Mouse (Mus musculus) right cerebral cortex, postnatal 14 days (tissue): ENCODE results near the gene Arhgef17.

Experiments
- DNase-seq: peaks from one replicate; pipeline ENCODE4 v3.0.0; 2022

Arhgef17 gene

DNA sequence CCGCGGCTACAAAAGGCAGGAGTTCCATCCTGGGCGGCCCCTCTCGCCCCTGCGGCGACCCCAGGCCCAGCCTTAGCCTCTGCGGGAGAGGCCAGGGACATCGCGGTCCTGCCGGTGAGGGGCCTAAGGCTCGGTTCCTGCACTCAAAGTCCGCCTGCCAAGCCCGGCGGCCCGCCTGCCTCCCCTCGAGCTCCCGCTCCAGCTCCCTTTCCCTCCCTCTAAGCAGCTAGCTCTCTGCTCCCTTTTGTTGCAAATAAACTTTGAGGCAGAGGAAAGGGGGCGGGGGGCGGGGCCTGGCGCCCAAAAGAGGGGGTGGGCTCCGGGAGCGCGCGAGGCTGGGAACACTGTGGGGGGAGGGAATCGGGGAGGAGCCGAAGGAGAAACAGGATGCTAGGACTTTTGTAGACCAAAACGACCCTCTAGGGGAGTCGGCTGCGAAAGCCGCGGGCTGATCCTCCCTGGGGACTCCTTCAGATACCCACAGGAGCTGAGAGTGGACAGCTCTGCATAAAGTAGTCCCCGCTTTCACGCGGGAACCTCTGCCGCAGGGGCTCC lies at the start of gene Arhgef17:
TSS of gene Arhgef17 (minus strand) at position 182 of the 555 bp plus-strand sequence.
- DNase-seq, result no peak

DNA sequence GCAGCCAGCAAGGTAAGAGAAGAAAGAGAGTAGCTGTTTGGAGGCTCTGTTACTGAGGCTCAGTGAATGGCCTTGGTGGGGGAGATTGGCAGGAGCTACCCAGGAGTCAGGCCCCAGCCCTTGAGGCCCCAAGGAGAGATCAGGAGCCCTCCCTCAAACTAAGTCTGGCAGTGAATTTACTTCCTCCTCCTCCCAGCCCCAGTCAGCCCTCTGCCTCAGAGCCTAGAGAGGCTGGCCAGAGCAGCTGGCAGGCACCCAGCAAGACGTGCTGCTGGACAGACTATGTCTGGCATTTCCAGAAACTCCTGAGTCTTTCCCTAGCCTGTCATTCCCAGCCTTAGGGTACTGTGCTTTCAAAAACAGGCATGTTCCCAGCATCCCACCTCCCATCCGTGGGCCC lies 47.3 kb upstream of the Arhgef17 start:
- DNase-seq, result peak; percentile 59

DNA sequence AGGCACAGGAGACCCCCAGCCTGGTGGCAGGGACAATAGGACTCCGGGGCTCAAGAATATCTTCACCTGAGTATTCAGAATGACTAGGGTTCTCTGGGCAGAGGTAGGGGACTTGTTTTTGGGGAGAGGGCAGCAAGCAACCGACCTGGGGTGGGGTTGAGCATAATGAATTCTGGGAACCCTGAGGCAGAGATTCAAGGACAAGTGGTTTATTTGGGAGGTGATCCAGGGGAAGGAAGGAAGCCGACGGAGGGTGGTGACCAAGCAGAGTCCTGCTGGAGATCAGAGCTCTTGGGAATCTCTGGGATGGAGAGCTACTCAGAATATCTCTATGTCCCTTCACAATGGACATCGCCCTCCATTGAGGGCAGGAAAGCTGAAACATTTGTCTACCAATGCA lies 46.3 kb upstream of the Arhgef17 start:
- DNase-seq, result no peak

DNA sequence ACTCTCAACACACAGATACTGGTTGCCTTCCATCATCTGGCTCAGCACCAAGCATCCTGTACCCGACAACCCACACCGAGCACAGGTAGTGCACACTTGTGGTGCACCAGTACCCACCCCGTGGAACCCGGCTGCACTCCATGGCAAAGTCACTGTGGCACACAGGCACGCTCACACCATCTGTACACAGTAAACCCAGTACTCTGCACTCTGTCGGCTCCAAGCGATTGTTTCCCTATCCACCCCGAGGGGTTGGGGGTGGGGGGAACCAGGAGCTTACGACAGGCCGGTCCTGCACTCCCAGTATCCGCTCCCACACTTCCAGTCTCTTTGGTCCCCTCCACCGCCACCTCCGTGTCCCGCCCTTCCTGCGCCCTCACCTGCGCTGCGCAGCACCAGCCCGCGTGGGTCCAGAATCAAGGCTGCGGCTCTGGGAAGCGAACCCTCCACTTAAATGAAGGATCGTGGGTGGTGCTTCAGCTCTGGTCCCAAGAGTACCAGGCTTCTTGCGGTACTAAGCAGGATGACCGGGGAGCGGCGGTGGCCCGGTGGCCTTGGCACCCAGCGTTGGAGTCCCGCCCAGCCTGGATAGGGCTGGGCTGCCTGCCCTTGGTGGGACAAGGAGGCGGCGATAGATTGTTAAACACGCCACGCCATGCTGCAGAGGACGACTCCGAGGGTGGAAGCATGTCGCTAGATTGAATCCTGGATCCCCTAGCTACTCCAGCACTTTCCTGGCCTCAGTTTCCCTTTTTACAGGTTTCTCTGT lies 42.4 kb upstream of the Arhgef17 start, which contains the start of gene P2ry6:
TSS of gene P2ry6 (minus strand) at position 515 of the 769 bp plus-strand sequence.
- peak; percentile 21 for DNase-seq

DNA sequence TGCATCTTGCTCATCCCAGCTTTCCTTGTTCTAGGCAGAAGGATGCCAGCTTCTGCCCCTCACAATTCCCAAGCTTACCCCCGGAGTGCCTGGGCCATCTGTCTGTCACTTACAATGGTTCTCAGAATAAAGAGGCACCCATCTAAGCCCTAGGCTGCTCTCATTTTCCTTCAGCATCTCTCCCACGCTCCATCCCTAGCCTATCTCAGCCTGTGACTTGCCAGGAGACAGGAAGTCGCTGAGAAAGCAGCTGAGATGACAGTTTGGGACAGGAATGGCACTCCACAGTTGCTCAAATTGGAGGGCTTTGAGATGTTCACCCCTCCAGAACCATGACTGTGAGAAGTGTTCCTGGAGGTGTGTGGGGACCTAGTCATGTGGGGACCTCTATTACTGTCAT lies 41.0 kb upstream of the Arhgef17 start:
- DNase-seq, result no peak

DNA sequence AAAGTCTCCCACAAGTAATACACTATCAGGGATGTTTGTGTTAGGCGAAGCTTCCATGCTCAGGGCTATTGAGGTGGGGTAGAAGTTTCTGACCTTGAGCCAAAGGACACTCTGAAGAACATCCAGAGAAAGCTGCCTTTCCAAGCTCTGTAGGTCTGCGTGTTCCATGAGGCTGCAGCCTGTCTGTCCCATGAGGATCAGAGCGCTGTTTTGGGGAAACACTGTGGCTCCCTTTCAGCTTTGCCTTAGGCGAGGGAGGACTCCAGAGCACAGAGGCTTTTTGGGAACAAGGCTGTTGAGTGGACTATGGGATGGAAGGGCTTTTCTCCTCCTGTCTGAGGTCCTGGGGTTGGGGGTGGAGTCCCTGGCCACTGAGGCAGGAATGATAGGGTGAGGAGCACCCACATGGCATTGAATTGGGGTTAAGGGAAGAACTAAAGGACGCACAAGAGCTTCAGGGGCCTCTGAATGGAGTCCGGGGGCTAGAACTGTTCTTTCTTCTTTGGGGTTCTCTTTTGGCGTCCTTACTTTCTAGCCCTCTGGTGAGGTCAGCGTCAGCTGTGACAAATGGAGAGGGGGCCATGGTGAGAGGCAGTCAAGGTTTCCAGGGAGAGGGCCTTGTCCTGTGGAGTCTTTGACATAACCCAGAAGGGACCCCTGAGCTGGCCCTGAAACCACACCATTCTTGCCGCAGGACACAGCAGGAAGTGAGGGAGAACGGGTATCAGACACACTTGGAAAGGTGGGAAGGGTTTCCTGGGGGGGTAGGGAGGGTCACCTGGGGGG lies 37.2 kb upstream of the Arhgef17 start:
- DNase-seq, result no peak

DNA sequence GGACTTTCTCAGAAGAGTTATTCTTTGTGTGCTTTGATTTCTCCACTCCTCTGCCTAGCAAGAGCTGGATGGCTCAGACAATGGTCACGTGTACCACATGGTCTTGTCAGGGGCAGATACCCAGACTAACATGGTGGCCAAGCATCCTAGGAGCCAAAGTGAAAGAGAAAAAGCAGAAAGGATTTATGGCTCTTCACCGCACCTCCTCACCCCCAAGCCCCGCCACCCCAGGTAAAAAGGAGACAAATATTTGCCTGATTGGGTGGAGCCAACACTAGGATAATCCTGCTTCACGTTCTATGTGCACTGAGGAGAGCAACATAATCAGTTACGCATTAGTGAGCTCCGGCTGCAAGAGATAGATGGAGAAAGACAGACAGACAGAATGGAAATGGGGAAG lies 36.5 kb upstream of the Arhgef17 start:
- DNase-seq, result no peak

DNA sequence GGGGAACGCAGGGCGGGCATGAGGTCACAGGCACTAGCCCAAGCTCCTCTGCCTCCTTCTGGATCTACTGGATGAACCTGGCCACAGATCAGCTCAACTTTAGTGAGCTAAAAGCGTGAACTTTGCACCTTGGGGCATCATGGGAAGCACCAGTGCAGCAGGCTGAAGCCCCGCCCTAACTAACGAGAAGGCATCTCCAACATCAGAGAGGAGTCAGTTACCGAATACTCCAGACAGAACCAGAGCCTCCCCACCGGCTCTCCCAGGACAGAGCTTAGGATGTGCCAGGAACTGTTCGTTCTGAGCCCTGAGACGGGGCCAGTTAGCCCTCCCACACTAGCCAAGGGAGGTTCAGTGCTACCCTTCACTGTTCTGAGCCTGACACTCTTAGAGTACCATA lies 35.9 kb upstream of the Arhgef17 start:
- no peak for DNase-seq

DNA sequence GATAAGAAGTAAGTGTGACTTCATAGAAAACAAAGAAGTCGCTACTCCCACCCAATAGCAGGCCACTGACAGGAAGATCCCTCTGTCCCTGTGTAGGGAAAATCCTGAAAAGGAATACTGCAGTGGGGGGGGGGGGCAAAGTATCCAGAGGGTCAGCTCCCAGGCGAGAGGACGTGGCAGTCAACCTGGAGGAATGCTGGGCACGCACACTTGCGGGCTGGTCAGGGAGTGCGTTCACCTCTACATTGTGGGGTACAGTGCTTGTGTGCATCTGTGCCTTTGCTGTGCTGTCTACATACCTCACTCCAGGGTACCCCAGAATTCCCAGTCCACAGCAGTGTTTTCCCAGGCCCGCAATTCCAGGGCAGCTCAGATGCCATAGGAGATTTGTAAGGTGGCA lies 34.1 kb upstream of the Arhgef17 start:
- DNase-seq, result no peak

DNA sequence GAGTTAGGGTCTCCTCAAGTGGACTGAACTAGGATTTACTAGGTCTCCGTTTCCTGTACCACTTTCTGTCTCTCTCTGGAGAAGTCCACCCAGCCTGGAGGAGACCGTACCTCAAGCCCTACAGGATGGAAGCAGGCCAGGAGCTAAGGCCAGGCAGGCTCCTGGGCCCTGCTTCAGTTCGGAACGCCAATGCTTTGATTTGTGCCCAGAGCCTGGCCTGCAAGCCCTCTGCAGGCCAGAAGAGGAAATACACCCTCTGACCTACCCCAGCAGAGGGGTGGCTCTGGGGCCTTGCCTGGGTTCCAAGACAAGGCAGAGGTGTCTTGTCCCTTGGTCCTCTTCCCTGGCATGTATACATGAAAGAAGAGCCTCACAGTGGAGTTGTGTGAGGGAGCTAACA lies 33.2 kb upstream of the Arhgef17 start:
- no peak for DNase-seq

DNA sequence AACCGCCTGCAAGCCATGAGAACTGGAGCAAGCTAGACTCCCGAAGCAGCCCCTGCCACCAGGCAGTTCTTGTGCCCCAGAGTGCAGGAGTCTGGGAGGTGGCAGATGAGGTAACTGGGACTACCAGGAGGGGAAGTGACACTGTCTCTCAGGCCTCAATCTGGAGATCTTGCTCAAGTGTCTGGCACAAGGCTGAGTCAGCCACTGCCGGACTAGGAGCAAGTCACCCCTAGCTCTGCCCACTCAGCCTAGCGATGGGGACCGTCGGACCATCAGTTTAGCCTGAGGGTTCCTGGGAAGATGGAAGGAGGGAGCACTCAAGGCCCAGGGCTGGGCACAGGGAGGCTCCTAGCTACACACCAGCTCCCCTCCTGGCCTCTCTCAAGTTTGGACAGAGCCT lies 32.3 kb upstream of the Arhgef17 start:
- no peak for DNase-seq

DNA sequence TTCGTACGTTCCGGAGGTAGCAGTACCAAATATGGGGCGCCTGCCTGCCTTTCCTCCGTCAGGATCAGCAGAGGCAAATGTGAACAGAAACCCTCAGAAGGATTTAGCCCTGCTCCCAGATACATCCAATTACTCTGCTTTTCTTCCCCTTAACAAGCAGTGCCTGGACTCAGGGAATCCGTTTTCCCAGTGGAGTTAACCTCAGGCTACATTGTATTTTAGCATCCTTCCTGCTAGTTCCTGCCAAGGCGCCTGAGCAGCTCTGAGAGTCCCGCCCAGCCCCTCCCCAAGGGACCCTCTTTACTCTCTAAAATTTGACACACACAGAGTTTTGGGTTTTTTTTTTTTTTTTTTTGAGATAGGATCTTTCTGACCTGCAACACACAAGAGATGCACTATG lies 31.5 kb upstream of the Arhgef17 start:
- no peak for DNase-seq

DNA sequence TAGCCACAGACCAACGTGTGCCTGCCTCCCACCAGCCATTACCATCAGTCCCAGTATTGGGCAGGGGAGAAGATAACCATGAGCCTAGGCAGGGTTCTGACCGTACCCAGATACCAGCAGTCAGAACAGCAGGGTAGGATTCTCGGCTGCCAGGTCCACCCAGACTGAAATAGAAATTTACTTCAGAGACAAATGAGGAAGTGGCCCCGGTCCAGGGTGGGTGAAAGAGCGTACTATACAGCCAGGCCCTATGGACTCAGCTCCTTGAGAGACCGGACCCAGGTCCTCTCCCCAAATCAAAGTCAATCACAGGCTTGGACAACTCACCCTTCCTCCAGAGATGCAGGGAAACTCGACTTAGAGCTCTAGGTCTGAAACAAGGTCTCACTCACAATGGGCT lies 29.2 kb upstream of the Arhgef17 start:
- no peak for DNase-seq

DNA sequence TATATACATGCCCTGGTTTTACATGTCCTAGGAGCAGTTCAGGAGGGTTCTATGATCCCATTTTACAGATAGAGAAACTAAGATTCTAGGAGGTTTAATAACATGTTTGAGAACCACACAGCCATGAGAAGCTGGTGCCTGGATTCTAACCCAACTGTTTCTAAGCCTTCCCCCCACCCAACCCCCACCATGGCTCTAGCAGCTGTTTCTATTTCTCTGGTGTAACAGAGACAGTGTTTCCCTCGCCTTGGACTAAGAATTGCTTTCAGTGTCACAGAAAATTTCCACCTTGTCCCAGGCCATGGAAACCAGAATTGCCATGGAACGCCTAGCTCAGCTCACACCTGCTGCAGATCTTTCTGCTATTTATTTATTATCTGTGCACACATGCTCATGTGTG lies 28.6 kb upstream of the Arhgef17 start:
- no peak for DNase-seq

DNA sequence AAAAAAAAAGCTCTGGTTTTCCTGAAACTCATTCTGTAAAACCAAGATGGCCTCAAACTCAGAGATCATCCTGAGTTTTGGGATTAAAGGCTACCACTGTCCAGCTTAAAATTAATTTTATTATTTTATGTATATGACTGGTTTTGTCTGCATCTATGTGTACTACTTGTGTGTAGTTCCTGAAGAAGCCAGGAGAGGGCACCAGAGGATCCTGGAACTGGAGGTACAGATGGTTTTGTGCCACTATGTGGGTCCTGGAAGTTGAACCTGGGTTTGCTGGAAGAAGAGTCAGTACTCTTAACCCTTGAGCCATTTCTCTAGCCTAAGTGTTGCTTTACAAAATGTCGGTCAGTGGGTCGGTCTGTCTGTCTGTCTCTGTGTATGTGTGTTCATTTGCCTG lies 26.5 kb upstream of the Arhgef17 start:
- DNase-seq, result peak; percentile 44

DNA sequence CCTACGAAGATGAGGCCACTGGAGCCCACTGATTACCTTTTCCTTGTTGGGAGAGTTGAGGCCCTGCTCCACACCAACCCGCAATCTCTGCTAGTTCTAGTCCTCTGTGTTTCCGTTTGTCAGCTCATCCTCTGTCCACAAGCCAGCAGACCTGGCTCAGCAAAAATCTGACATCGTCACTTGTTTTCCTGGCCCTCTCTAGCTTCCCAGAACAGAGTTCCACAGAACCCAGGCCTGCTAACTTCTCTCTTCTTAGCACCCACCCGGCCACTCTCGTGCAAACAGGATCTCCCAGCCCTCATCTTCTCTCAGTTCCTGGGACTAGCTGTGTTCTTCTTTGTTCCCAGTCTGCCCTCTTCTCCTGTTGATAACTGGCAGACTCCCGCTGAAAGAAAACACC lies 20.8 kb upstream of the Arhgef17 start:
- DNase-seq, result no peak

DNA sequence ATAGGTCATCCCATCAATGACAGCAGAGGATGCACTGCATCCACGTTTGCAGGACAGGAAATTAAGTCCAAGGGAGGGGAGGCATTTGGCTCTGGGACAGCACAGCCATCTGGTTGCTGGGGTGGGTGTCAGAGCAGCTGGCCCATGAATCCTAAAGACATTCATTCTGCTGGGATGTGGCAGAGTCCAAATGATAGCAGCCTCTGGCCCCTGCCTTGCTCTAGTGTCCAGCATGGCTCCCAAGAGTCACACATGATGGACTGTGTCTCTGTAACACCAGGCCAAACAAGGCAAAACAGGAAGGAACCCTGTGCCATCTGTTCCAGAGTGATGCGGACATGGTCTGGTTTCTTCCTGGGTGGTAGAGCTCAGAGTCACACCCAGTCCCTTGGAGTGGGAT lies 20.0 kb upstream of the Arhgef17 start:
- no peak for DNase-seq

DNA sequence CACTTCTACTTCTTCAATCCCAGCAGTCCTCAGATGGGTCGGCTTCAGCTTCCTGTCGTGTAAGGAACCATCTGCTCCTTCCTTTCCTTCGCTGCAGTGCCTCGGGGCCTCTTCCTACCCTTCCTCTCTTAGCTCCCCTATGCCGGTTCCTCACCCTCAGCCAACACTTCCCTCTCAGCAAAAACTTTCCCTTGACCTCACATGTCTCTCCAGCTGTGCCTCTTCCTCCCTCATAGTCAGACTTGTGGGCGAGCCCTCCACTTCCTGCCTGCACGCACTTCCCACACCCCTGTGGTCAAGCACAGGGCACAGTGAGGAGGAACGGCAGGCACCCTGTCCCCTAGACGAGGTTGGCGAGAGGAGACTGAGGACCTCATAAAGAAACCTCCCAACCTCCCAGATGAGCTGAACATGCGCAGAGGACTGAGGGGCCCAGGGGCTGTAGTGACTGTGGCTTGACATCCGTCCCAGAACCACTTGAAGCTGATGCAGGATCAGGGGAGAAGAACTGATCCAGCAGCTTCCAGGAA lies 18.6 kb upstream of the Arhgef17 start:
- no peak for DNase-seq

DNA sequence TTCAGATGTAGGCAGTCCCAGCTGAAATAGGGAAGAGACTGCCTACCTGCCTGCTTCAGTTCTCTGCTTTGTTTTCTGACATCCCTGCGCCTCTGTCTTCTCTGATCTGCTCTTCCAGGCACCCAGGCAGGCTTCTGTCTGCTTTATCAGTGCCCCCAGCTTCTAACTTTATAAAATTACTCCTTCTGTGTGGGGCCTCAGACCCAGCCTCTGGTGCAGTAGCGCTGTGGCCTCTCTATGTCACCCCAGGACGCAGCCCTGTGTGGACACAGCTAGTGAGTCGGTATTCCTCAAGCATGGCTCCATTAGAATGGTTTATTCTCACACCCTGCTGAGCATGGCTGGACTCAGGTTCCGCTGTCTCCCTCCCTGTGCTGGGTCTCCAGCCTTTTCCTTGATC lies 18.1 kb upstream of the Arhgef17 start:
- DNase-seq, result no peak

DNA sequence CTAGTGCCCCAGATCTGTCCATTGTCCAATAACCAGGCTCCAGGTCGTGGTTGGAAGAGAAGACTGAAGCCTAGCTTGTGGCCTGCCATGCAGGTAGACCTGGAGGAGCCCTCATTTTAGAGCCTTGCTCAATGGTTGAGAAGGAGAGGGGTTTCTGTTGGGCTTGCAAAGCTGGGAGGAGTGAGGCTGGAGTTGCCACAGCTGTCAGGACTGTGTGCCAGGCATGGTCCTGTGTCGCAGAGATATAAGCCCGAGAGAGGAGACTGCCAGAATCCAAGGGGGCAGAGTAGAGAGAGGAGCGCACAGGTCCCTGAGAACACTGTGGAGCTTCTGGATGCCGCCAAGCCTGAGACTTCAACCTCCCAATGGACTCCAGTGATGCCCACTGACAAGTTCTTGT lies 12.8 kb upstream of the Arhgef17 start:
- no peak for DNase-seq

DNA sequence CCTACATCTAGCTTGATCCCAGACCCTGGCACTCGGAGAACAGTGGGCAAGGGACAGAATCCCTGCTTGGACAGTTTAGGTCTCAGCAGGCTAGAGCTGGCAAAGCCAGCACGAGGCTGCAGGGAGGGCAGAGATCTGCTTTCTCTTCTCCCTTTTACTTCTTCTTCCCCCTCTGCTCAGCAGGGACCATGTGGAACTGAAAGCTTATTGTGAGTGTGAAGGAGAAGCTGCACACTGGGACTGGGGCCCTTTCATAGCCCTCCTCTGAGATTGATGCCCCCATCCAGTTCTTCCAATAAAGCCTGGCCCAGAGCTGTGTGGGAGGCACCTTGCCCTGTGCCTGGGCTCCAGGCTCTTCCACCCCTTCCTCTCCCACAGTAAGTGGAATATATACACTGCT lies 12.4 kb upstream of the Arhgef17 start:
- DNase-seq, result no peak

DNA sequence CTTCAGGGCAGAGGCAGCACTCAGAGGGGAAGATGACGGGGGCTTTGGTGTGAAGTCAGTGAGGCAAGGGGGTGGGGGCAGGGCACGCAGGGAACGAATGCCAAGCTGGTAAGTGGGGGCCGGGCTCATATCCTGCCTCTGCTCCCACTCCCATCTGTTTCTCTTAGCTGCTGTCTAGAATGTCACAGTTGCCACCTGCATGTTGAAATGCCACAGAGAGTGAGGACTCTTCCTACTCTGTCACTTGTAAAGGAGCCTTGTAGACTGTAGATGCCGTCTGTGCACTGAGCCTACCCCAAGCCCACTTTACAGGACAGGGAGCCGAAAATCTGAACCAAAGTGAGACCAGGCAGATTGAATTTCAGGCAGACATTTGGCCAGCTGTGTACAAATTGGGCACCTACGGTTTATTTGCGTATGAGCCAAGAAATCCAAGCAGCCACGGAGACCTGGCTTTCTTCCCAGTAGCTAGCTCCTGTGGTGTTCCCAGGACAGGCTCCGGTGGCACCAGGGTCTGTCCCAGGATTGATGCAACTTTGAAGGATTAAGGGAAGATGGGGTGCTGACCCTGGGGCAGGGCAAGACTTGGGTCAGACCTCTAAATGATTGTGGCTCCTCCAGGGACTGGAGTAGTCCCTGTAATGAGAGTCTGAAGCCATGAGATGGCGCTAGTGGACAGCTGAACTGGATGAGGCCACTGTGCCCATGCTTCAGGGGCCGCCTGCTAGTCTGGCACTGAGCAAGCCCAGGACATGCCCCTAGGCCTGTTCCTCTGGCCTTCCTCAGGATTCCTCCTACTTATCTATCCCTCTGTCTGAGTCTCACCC lies 11.1 kb upstream of the Arhgef17 start:
- peak; percentile 66 for DNase-seq

DNA sequence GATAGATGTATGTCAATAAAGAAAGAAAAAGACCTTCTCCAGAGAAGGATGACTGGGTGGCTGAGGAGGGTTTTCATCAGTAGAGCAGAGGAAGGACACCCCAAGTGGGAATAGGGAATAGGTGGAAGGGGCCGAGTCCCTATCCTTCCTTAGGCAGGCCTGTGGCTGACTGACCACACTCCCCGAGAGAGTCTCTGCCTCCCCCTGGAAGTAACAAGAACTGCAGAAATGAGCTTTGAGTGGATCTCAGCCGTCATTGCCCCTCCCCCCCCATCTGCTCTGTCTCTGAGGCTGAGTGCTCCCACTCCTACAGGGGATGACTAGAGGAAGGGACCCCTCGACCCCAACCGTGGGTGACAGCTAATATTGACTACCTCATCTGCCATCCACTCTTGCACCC lies 9.3 kb upstream of the Arhgef17 start:
- DNase-seq, result no peak
